Mouse (Mus musculus): ENCODE results near the gene Nmnat2. TPM values are rescaled to one million over a fixed set of nuclear protein-coding genes. Genes with fewer than 3 reads are reported as not detected.

The Nmnat2 gene
- polyA plus RNA-seq, 1 experiment, result 0.34 TPM

- peaks cover 9% of the 10 kb centered on the region for H3K27me3 ChIP-seq (replicated peaks)
- TF ChIP-seq FLI1 (IDR thresholded peaks at IDR 0.05; ENCODE audit: low read length) (no peak), GATA1 (IDR thresholded peaks at IDR 0.05; ENCODE audit: borderline replicate concordance, low read length) (no peak)
- H3K4me3 ChIP-seq (replicated peaks), result no peak overlapping the region
- H3K4me1 ChIP-seq, result no peaks in the 10 kb centered on the region
- H3K9me3 ChIP-seq, result no peaks in the 10 kb centered on the region
- no peaks in the 10 kb centered on the region for H3K36me3 ChIP-seq (replicated peaks; ENCODE audit: low read length)
These were observed 45.9 kb downstream of the Nmnat2 start for GRCm38 (mm10) chr1:153000486-153001228.

- no peaks in the 10 kb centered on the region for H3K9me3 ChIP-seq
- H3K36me3 ChIP-seq (replicated peaks; ENCODE audit: low read length), result no peaks in the 10 kb centered on the region
- H3K27me3 ChIP-seq (replicated peaks), result peaks cover 9% of the 10 kb centered on the region
- H3K4me3 ChIP-seq (replicated peaks), result no peak overlapping the region
- TF ChIP-seq FLI1 (IDR thresholded peaks at IDR 0.05; ENCODE audit: low read length) (no peak), GATA1 (IDR thresholded peaks at IDR 0.05; ENCODE audit: borderline replicate concordance, low read length) (no peak)
- no peaks in the 10 kb centered on the region for H3K4me1 ChIP-seq
These were observed 47.7 kb downstream of the Nmnat2 start for GRCm38 (mm10) chr1:153002295-153003050.

GRCm38 (mm10) chr1:153004472-153004871, 49.7 kb downstream of the Nmnat2 start:
- no peaks in the 10 kb centered on the region for H3K36me3 ChIP-seq (replicated peaks; ENCODE audit: low read length)
- no peak for TF ChIP-seq FLI1 (IDR thresholded peaks at IDR 0.05; ENCODE audit: low read length)
- TF ChIP-seq GATA1 (IDR thresholded peaks at IDR 0.05; ENCODE audit: borderline replicate concordance, low read length), result no peak
- no peaks in the 10 kb centered on the region for H3K4me1 ChIP-seq
- peaks cover 7% of the 10 kb centered on the region for H3K27me3 ChIP-seq (replicated peaks)
- H3K4me3 ChIP-seq (replicated peaks), result no peak overlapping the region
- H3K9me3 ChIP-seq, result no peaks in the 10 kb centered on the region

- H3K9me3 ChIP-seq, result 0 out of 2 replicates have a peak, but pooled peaks cover 3% of the 10 kb centered on the region
- H3K4me3 ChIP-seq (replicated peaks), result no peak overlapping the region
- no peaks in the 10 kb centered on the region for H3K36me3 ChIP-seq (replicated peaks; ENCODE audit: low read length)
- peaks cover 8% of the 10 kb centered on the region for H3K27me3 ChIP-seq (replicated peaks)
- no peaks in the 10 kb centered on the region for H3K4me1 ChIP-seq
- TF ChIP-seq GATA1 (IDR thresholded peaks at IDR 0.05; ENCODE audit: borderline replicate concordance, low read length), result no peak
- TF ChIP-seq FLI1 (IDR thresholded peaks at IDR 0.05; ENCODE audit: low read length), result no peak
These were observed 51.3 kb downstream of the Nmnat2 start for GRCm38 (mm10) chr1:153006054-153006453.

- 0 out of 2 replicates have a peak, but pooled peaks cover 3% of the 10 kb centered on the region for H3K9me3 ChIP-seq
- no peaks in the 10 kb centered on the region for H3K4me1 ChIP-seq
- H3K27me3 ChIP-seq (replicated peaks), result peaks cover 8% of the 10 kb centered on the region
- TF ChIP-seq FLI1 (IDR thresholded peaks at IDR 0.05; ENCODE audit: low read length), result no peak
- no peak for TF ChIP-seq GATA1 (IDR thresholded peaks at IDR 0.05; ENCODE audit: borderline replicate concordance, low read length)
- no peaks in the 10 kb centered on the region for H3K36me3 ChIP-seq (replicated peaks; ENCODE audit: low read length)
- H3K4me3 ChIP-seq (replicated peaks), result no peak overlapping the region
These were observed 52.0 kb downstream of the Nmnat2 start for GRCm38 (mm10) chr1:153006761-153007160.

GRCm38 (mm10) chr1:153007292-153007691, 52.5 kb downstream of the Nmnat2 start:
- Histone ChIP-seq H3K27me3 (replicated peaks) (peaks cover 8% of the 10 kb centered on the region), H3K4me1 (no peaks in the 10 kb centered on the region), H3K4me3 (replicated peaks) (no peak overlapping the region), H3K9me3 (0 out of 2 replicates have a peak, but pooled peaks cover 3% of the 10 kb centered on the region), H3K36me3 (replicated peaks; ENCODE audit: low read length) (no peaks in the 10 kb centered on the region)
- TF ChIP-seq GATA1 (IDR thresholded peaks at IDR 0.05; ENCODE audit: borderline replicate concordance, low read length), result no peak
- TF ChIP-seq FLI1 (IDR thresholded peaks at IDR 0.05; ENCODE audit: low read length), result no peak

- no peak for TF ChIP-seq FLI1 (IDR thresholded peaks at IDR 0.05; ENCODE audit: low read length)
- TF ChIP-seq GATA1 (IDR thresholded peaks at IDR 0.05; ENCODE audit: borderline replicate concordance, low read length), result no peak
These were observed 53.0 kb downstream of the Nmnat2 start for GRCm38 (mm10) chr1:153007824-153008223.

GRCm38 (mm10) chr1:153009338-153009737, 54.5 kb downstream of the Nmnat2 start:
- Histone ChIP-seq H3K27me3 (replicated peaks) (peaks cover 9% of the 10 kb centered on the region), H3K36me3 (replicated peaks; ENCODE audit: low read length) (no peaks in the 10 kb centered on the region), H3K4me3 (replicated peaks) (no peak overlapping the region), H3K9me3 (0 out of 2 replicates have a peak, but pooled peaks cover 3% of the 10 kb centered on the region), H3K4me1 (0 out of 2 replicates have a peak, but pooled peaks cover 1% of the 10 kb centered on the region)
- TF ChIP-seq FLI1 (IDR thresholded peaks at IDR 0.05; ENCODE audit: low read length) (no peak), GATA1 (IDR thresholded peaks at IDR 0.05; ENCODE audit: borderline replicate concordance, low read length) (no peak)

More at GRCm38 (mm10) chr1:153007824-153008223, 53.0 kb downstream of the Nmnat2 start:
- H3K4me1 ChIP-seq, result no peaks in the 10 kb centered on the region
- H3K9me3 ChIP-seq, result 0 out of 2 replicates have a peak, but pooled peaks cover 3% of the 10 kb centered on the region
- no peaks in the 10 kb centered on the region for H3K36me3 ChIP-seq (replicated peaks; ENCODE audit: low read length)
- H3K27me3 ChIP-seq (replicated peaks), result peaks cover 7% of the 10 kb centered on the region
- no peak overlapping the region for H3K4me3 ChIP-seq (replicated peaks)

- TF ChIP-seq FLI1 (IDR thresholded peaks at IDR 0.05; ENCODE audit: low read length) (no peak), GATA1 (IDR thresholded peaks at IDR 0.05; ENCODE audit: borderline replicate concordance, low read length) (no peak)
These were observed 55.9 kb downstream of the Nmnat2 start for GRCm38 (mm10) chr1:153010353-153011351.

More at GRCm38 (mm10) chr1:153010353-153011351, 55.9 kb downstream of the Nmnat2 start:
- H3K9me3 ChIP-seq, result 0 out of 2 replicates have a peak, but pooled peaks cover 3% of the 10 kb centered on the region
- H3K4me1 ChIP-seq, result 0 out of 2 replicates have a peak, but pooled peaks cover 3% of the 10 kb centered on the region
- H3K4me3 ChIP-seq (replicated peaks), result peak overlapping the region; percentile 29
- H3K36me3 ChIP-seq (replicated peaks; ENCODE audit: low read length), result no peaks in the 10 kb centered on the region
- H3K27me3 ChIP-seq (replicated peaks), result peaks cover 13% of the 10 kb centered on the region

Data from megakaryocyte, embryonic 14.5 days (primary cell).